Mouse (Mus musculus) cerebellum, adult 2 months (tissue): Measurements from ENCODE around the gene Reg3d.

Experiments used
- CTCF ChIP-seq: fragments of 200-500 bp; IDR thresholded peaks from 2 replicates; pipeline ENCODE4 v1.5.1; 2011; ENCODE audit warnings: low read depth, mild to moderate bottlenecking, control low read depth, low read length, moderate library complexity, borderline replicate concordance; ENCODE audit not compliant: insufficient read depth
- POLR2A ChIP-seq: fragments of 200-500 bp; IDR thresholded peaks from 2 replicates; pipeline ENCODE4 v1.6.1; 2011; ENCODE audit warnings: low read length, control low read depth, borderline replicate concordance; ENCODE audit not compliant: insufficient read depth

GRCm38 (mm10) chr6:78378765-78379164 is at the start of gene Reg3d:
- TF ChIP-seq CTCF (no peak), POLR2A (no peak)
